Mouse (Mus musculus) C2C12 (cell line): ENCODE results near the gene Hnrnpa3. TPM values are rescaled to one million over a fixed set of nuclear protein-coding genes. Genes with fewer than 3 reads are reported as not detected.

Source experiments
- H3K27me3 ChIP-seq: one replicate; pipeline ENCODE4 v1.6.1; 2011; ENCODE audit not compliant: control insufficient read depth, insufficient read depth, insufficient read length
- H3K36me3 ChIP-seq: one replicate; pipeline ENCODE4 v1.6.1; 2011; ENCODE audit not compliant: control insufficient read depth, insufficient read depth
- H3K4me3 ChIP-seq: one replicate; pipeline ENCODE4 v1.5.1; 2011; ENCODE audit warnings: mild to moderate bottlenecking, control low read depth; ENCODE audit not compliant: poor library complexity, insufficient read depth, severe bottlenecking
- H3K79me2 ChIP-seq: one replicate; pipeline ENCODE4 v1.6.1; 2011; ENCODE audit not compliant: control insufficient read depth, insufficient read depth
- H3K79me3 ChIP-seq: one replicate; pipeline ENCODE4 v1.6.1; 2011; ENCODE audit warnings: low read depth, control low read depth
- H3ac ChIP-seq: one replicate; pipeline ENCODE3; 2011; ENCODE audit warnings: low read depth; ENCODE audit not compliant: control insufficient read depth, insufficient read length
- CEBPB ChIP-seq: IDR thresholded peaks from one replicate; pipeline ENCODE4 v1.6.1; 2011; ENCODE audit warnings: low read depth, mild to moderate bottlenecking, control low read depth, moderate library complexity
- CTCF ChIP-seq: IDR thresholded peaks from one replicate; pipeline ENCODE4 v1.5.1; 2011; ENCODE audit not compliant: control insufficient read depth, insufficient read depth, insufficient read length
- FOSL1 ChIP-seq: IDR thresholded peaks from one replicate; pipeline ENCODE4 v1.8.0; 2011; ENCODE audit warnings: mild to moderate bottlenecking, low read length; ENCODE audit not compliant: poor library complexity, insufficient read depth, severe bottlenecking
- MAX ChIP-seq: IDR thresholded peaks from one replicate; pipeline ENCODE4 v1.6.1; 2011; ENCODE audit warnings: mild to moderate bottlenecking, control low read depth
- MYOD1 ChIP-seq: IDR thresholded peaks from one replicate; pipeline ENCODE4 v1.6.1; 2011; ENCODE audit warnings: low read depth; ENCODE audit not compliant: control insufficient read depth, insufficient read length
- MYOG ChIP-seq: IDR thresholded peaks from one replicate; pipeline ENCODE4 v1.6.1; 2011; ENCODE audit not compliant: control insufficient read depth, insufficient read length; ENCODE audit errors: extremely low read depth
- USF1 ChIP-seq: IDR thresholded peaks from one replicate; pipeline ENCODE4 v1.6.1; 2011; ENCODE audit warnings: low read depth, mild to moderate bottlenecking, control low read depth, moderate library complexity
- polyA plus RNA-seq: library from polyadenylated mRNA; unstranded; fragments of >200 nt; fragmentation: generic; extraction: Trizol; gene quantifications from one replicate; pipeline ENCODE4 v1.2.1, GENCODE M21; 2012; ENCODE audit warnings: missing spikeins

Gene Hnrnpa3
- polyA plus RNA-seq, 1 experiment = 341 TPM

DNA sequence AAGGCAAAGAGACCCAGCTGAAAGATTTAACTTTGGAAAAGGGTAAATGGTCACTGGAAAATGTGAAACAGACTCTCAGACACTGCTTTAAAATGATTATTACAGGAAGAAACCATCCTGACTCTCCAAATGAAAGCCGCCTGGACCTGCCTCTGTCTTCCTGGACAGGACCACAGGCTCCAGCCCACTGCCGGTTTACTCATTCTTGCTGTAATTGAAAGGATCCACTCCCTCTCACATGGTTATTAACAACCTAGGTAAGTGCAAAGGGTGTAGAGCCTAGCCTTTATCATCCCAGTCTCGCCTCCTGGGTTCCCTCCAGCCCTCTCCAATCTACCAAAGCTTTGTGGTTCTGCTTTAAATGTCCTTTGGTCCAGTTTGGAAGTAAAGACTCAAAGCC is 42.1 kb downstream of the Hnrnpa3 start:
- Histone ChIP-seq H3ac (no peak overlapping the region), H3K79me3 (peaks cover 76% of the 10 kb centered on the region), H3K4me3 (no peak overlapping the region), H3K79me2 (peaks cover 81% of the 10 kb centered on the region), H3K27me3 (no peaks in the 10 kb centered on the region), H3K36me3 (peaks cover 50% of the 10 kb centered on the region)
- TF ChIP-seq USF1 = no peak
- TF ChIP-seq FOSL1 = no peak
- no peak for TF ChIP-seq MYOD1
- no peak for TF ChIP-seq MAX
- TF ChIP-seq MYOG = no peak
- TF ChIP-seq CEBPB = no peak
- TF ChIP-seq CTCF = no peak

GRCm38 (mm10) chr2:75701822-75702587 is 42.9 kb downstream of the Hnrnpa3 start:
- Histone ChIP-seq H3K36me3 (peaks cover 43% of the 10 kb centered on the region), H3K79me2 (peaks cover 73% of the 10 kb centered on the region), H3K27me3 (no peaks in the 10 kb centered on the region), H3K79me3 (peaks cover 68% of the 10 kb centered on the region), H3ac (no peak overlapping the region), H3K4me3 (peak overlapping the region; percentile 93)
- TF ChIP-seq MYOG (no peak), CTCF (no peak), MAX (no peak), CEBPB (no peak), FOSL1 (no peak), USF1 (no peak), MYOD1 (no peak)

GRCm38 (mm10) chr2:75702588-75702976 is 43.5 kb downstream of the Hnrnpa3 start:
- Histone ChIP-seq H3K27me3 (no peaks in the 10 kb centered on the region), H3K79me3 (peaks cover 62% of the 10 kb centered on the region), H3K4me3 (peak overlapping the region; percentile 93), H3ac (no peak overlapping the region), H3K36me3 (peaks cover 38% of the 10 kb centered on the region), H3K79me2 (peaks cover 67% of the 10 kb centered on the region)
- TF ChIP-seq MYOG (no peak), MYOD1 (no peak), CTCF (no peak), CEBPB (no peak), MAX (no peak), FOSL1 (no peak), USF1 (no peak)

- Histone ChIP-seq H3K4me3 (peak overlapping the region; percentile 93), H3ac (peak overlapping the region; percentile 97), H3K79me3 (peaks cover 52% of the 10 kb centered on the region), H3K27me3 (no peaks in the 10 kb centered on the region), H3K36me3 (peaks cover 35% of the 10 kb centered on the region), H3K79me2 (peaks cover 57% of the 10 kb centered on the region)
- TF ChIP-seq FOSL1 (no peak), MYOD1 (no peak), MAX (peak; percentile 49), USF1 (no peak), CTCF (no peak), MYOG (no peak), CEBPB (peak; percentile 100)
These were observed 44.5 kb downstream of the Hnrnpa3 start for GRCm38 (mm10) chr2:75703375-75704181.
